Mouse (Mus musculus): ENCODE results near the gene Pprc1.

- TF ChIP-seq CTCF (IDR thresholded peaks at IDR 0.05; ENCODE audit: extremely low read depth, insufficient read length, insufficient replicate concordance, low read depth, low read length): no peak
- TF ChIP-seq POLR2A (IDR thresholded peaks at IDR 0.05; ENCODE audit: low read depth, low read length): no peak
Observed at GRCm38 (mm10) chr19:46002279-46002678, 42.4 kb upstream of the Pprc1 start.
